Mouse (Mus musculus): Measurements from ENCODE around the gene Msh4.

Msh4 gene

GRCm38 (mm10) chr3:153808406-153808805, 97.5 kb downstream of the Msh4 start:
- DNase-seq, result no peak

- DNase-seq, result no peak
Observed at GRCm38 (mm10) chr3:153807444-153808149, 98.3 kb downstream of the Msh4 start.

All from cerebellum, postnatal 14 days (tissue).